8 mouse cellular contexts compared by ENCODE assay signal in genomic region chr9:22098993-22099696, GRCm38 (mm10). TPM values are rescaled to one million over a fixed set of nuclear protein-coding genes. Genes with fewer than 3 reads are reported as not detected.
DNase-seq lines count a peak whose midpoint lies in the region; ATAC-seq and TF ChIP-seq lines count a peak whose summit lies in the region.

TSS of gene Cnn1 (plus strand) at chr9:22099216.

- no peaks in the 10 kb centered on the region for H3K36me3 ChIP-seq in hindbrain, postnatal 0 days (ENCODE audit: insufficient read depth, low read length)

- H3K4me3 ChIP-seq in hindbrain, postnatal 0 days (ENCODE audit: low read length): no peak within 1 kb of the TSS

- no peak within 1 kb of the TSS for H3K4me2 ChIP-seq in hindbrain, postnatal 0 days (ENCODE audit: low read depth, low read length)

- ATAC-seq in hindbrain, postnatal 0 days: no peak

- H3K9me3 ChIP-seq in hindbrain, postnatal 0 days (ENCODE audit: low read length): no peaks in the 10 kb centered on the region

- WGBS in hindbrain, postnatal 0 days: 7% methylated on average over 14 of the region's 14 CpGs

- H3K27ac ChIP-seq in hindbrain, postnatal 0 days: no peak within 1 kb of the TSS

- peak; percentile 45 to 47 for DNase-seq in cerebellum, postnatal 10 days
- no peak for DNase-seq in cerebellum, adult 9-10 months
- peak; percentile 41 for DNase-seq in urinary bladder, adult 2 months (ENCODE audit: low spot score)
- no peak for DNase-seq in urinary bladder, postnatal 25 days (ENCODE audit: low spot score)
- DNase-seq in kidney, postnatal 14 days: peak; percentile 30
- DNase-seq in testis, postnatal 10 days (ENCODE audit: low spot score): peak; percentile 57
- no peak for DNase-seq in hindbrain, postnatal 0 days (ENCODE audit: low spot score)
- DNase-seq in frontal cortex, postnatal 25 days (ENCODE audit: low spot score in 2 of 2): no peak

- H3K4me1 ChIP-seq in hindbrain, postnatal 0 days (ENCODE audit: insufficient read depth, low read length): peaks cover 2% of the 10 kb centered on the region; the same call in 1 of the 2 replicates

- H3K27me3 ChIP-seq in hindbrain, postnatal 0 days (ENCODE audit: insufficient read depth, low read length): peaks cover 13% of the 10 kb centered on the region

- TF ChIP-seq CTCF in hindbrain, postnatal 0 days (IDR thresholded peaks at IDR 0.05; ENCODE audit: low read depth): no peak

- H3K9ac ChIP-seq in hindbrain, postnatal 0 days (replicated peaks; ENCODE audit: low read length): no peak within 1 kb of the TSS

RNA-seq across cellular contexts. Expression of gene Cnn1, which starts in this region (rescaled TPM):
- polyA plus RNA-seq in urinary bladder, adult 2 months (2012; rRNA removed): 3,917 and 4,778 TPM in 2 replicates
- total RNA-seq in hindbrain, postnatal 0 days (2014; rRNA removed): 0.40 and 0.52 TPM in 2 replicates
- polyA plus RNA-seq in hindbrain, postnatal 0 days (2015; fragmentation: Nextera tagmentation; extraction: Ambion mirVana): 0.66 and 1.1 TPM in 2 replicates

Comparison
In these comparisons a context has a peak if more than half of its experiments do, and no peak if none do; other contexts are left out.
1. RNA of gene Cnn1 (polyA plus RNA-seq): 3,917 to 4,778 TPM in urinary bladder, adult 2 months; 0.66 to 1.1 TPM in hindbrain, postnatal 0 days; every median in the first group is over 1,000 times any median in the second.
2. DNase-seq: peak in cerebellum, postnatal 10 days (2 of 2), urinary bladder, adult 2 months (single experiment), kidney, postnatal 14 days (single experiment) and testis, postnatal 10 days (single experiment); none in cerebellum, adult 9-10 months (single experiment), urinary bladder, postnatal 25 days (single experiment), hindbrain, postnatal 0 days (single experiment) and frontal cortex, postnatal 25 days (0 of 2).